Mouse (Mus musculus): Measurements from ENCODE around the gene Rpl38. TPM values are rescaled to one million over a fixed set of nuclear protein-coding genes. Genes with fewer than 3 reads are reported as not detected.
"Not testable (repeated sequence)": the region's sequence is repeated elsewhere in the genome, so short reads cannot be mapped to it uniquely, and the experiment has no call there.

The Rpl38 gene
- total and polyA plus RNA-seq, 2 experiments from 2014 or later: 331 to 773 TPM

GRCm38 (mm10) chr11:114665463-114665862 is 2.9 kb upstream of the Rpl38 start:
- H3K4me1 ChIP-seq (ENCODE audit: control insufficient read depth, insufficient read depth): peaks cover 13% of the 10 kb centered on the region
- no peak overlapping the region for H3K27ac ChIP-seq (ENCODE audit: low read depth)
- TF ChIP-seq CTCF (IDR thresholded peaks at IDR 0.05; ENCODE audit: low read depth): no peak
- TF ChIP-seq EP300 (IDR thresholded peaks at IDR 0.05; ENCODE audit: low read depth): no peak
- no peak overlapping the region for H3K4me3 ChIP-seq (ENCODE audit: low read depth, low read length)
- H3K9ac ChIP-seq (replicated peaks; ENCODE audit: low read depth, low read length): no peak overlapping the region
- H3K27me3 ChIP-seq (ENCODE audit: control insufficient read depth, insufficient read depth, low read length): peaks cover 9% of the 10 kb centered on the region; the same call in 1 of the 2 replicates
- WGBS: 40% methylated on average over 2 of the region's 2 CpGs
- H3K36me3 ChIP-seq (replicated peaks; ENCODE audit: control insufficient read depth, insufficient read depth, low read length): peaks cover 2% of the 10 kb centered on the region; the same call in 1 of the 2 replicates
- H3K9me3 ChIP-seq (replicated peaks; ENCODE audit: control insufficient read depth, low read length): no peaks in the 10 kb centered on the region
- DNase-seq (ENCODE audit: low spot score): no peak
- H3K4me2 ChIP-seq (ENCODE audit: low read depth, low read length): no peak overlapping the region
- no peak for ATAC-seq (ENCODE audit: insufficient read depth, low read depth)

- Histone ChIP-seq H3K36me3 (replicated peaks; ENCODE audit: control insufficient read depth, insufficient read depth, low read length) (peaks cover 15% of the 10 kb centered on the region), H3K4me2 (ENCODE audit: low read depth, low read length) (no peak overlapping the region), H3K27ac (ENCODE audit: low read depth) (no peak overlapping the region), H3K4me3 (ENCODE audit: low read depth, low read length) (no peak overlapping the region), H3K27me3 (ENCODE audit: control insufficient read depth, insufficient read depth, low read length) (peaks cover 9% of the 10 kb centered on the region; the same call in 1 of the 2 replicates), H3K9me3 (replicated peaks; ENCODE audit: control insufficient read depth, low read length) (no peaks in the 10 kb centered on the region), H3K4me1 (ENCODE audit: control insufficient read depth, insufficient read depth) (peaks cover 18% of the 10 kb centered on the region), H3K9ac (replicated peaks; ENCODE audit: low read depth, low read length) (no peak overlapping the region)
- WGBS: 9% methylated on average over 13 of the region's 13 CpGs
- DNase-seq (ENCODE audit: low spot score) (no peak), ATAC-seq (ENCODE audit: insufficient read depth, low read depth) (no peak)
- TF ChIP-seq EP300 (IDR thresholded peaks at IDR 0.05; ENCODE audit: low read depth): no peak
- TF ChIP-seq CTCF (IDR thresholded peaks at IDR 0.05; ENCODE audit: low read depth): no peak
Observed at GRCm38 (mm10) chr11:114666786-114667185, 1.5 kb upstream of the Rpl38 start.

DNA sequence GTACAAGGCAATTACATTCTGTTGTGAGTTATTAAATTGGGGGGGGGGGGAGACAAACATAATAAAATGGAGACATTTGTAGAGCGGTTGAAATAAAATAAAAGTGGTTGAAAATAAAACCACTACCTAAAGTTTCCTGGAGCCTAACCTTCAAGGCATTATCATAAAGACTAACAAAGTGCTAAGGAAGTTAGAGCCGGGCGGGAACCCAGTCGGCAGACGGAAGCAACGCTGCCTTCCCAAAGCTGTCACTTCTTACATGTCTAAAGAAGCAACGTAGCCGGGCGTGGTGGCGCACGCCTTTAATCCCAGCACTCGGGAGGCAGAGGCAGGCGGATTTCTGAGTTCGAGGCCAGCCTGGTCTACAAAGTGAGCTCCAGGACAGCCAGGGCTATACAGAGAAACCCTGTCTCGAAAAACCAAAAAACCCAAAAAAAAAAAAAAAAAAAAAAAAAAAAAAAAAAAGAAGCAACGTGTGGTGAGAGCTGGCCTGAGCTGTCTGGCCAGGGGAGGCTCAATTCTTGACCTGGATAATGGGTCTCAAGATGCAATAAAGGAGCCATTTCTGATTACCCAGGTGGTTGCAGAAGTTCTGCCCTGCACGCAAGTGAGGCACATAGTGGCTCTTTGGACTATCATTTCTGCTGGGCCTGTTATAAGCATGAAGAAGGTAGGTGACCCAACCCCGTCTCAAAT is 940 bp upstream of the Rpl38 start:
- Histone ChIP-seq H3K4me2 (ENCODE audit: low read depth, low read length) (no peak overlapping the region), H3K27me3 (ENCODE audit: control insufficient read depth, insufficient read depth, low read length) (peaks cover 9% of the 10 kb centered on the region; the same call in 1 of the 2 replicates), H3K27ac (ENCODE audit: low read depth) (no peak overlapping the region), H3K4me3 (ENCODE audit: low read depth, low read length) (no peak overlapping the region), H3K9ac (replicated peaks; ENCODE audit: low read depth, low read length) (no peak overlapping the region), H3K4me1 (ENCODE audit: control insufficient read depth, insufficient read depth) (peaks cover 18% of the 10 kb centered on the region), H3K9me3 (replicated peaks; ENCODE audit: control insufficient read depth, low read length) (no peaks in the 10 kb centered on the region), H3K36me3 (replicated peaks; ENCODE audit: control insufficient read depth, insufficient read depth, low read length) (peaks cover 21% of the 10 kb centered on the region)
- 34% methylated on average over 15 of the region's 18 CpGs for WGBS
- no peak for TF ChIP-seq EP300 (IDR thresholded peaks at IDR 0.05; ENCODE audit: low read depth)
- TF ChIP-seq CTCF (IDR thresholded peaks at IDR 0.05; ENCODE audit: low read depth): no peak
- no peak for ATAC-seq (ENCODE audit: insufficient read depth, low read depth)
- no peak for DNase-seq (ENCODE audit: low spot score)

- H3K36me3 ChIP-seq (replicated peaks; ENCODE audit: control insufficient read depth, insufficient read depth, low read length): peaks cover 26% of the 10 kb centered on the region
- TF ChIP-seq CTCF (IDR thresholded peaks at IDR 0.05; ENCODE audit: low read depth): peak; percentile 35
- not testable (repeated sequence) for H3K27ac ChIP-seq (ENCODE audit: low read depth); DNase-seq (ENCODE audit: low spot score); H3K9me3 ChIP-seq (replicated peaks; ENCODE audit: control insufficient read depth, low read length); H3K4me2 ChIP-seq (ENCODE audit: low read depth, low read length); H3K27me3 ChIP-seq (ENCODE audit: control insufficient read depth, insufficient read depth, low read length); ATAC-seq (ENCODE audit: insufficient read depth, low read depth); H3K4me3 ChIP-seq (ENCODE audit: low read depth, low read length); H3K9ac ChIP-seq (replicated peaks; ENCODE audit: low read depth, low read length)
- 17% methylated on average over 11 of the region's 11 CpGs for WGBS
- peaks cover 18% of the 10 kb centered on the region for H3K4me1 ChIP-seq (ENCODE audit: control insufficient read depth, insufficient read depth)
Observed at GRCm38 (mm10) chr11:114667932-114668285, 415 bp upstream of the Rpl38 start.

DNA sequence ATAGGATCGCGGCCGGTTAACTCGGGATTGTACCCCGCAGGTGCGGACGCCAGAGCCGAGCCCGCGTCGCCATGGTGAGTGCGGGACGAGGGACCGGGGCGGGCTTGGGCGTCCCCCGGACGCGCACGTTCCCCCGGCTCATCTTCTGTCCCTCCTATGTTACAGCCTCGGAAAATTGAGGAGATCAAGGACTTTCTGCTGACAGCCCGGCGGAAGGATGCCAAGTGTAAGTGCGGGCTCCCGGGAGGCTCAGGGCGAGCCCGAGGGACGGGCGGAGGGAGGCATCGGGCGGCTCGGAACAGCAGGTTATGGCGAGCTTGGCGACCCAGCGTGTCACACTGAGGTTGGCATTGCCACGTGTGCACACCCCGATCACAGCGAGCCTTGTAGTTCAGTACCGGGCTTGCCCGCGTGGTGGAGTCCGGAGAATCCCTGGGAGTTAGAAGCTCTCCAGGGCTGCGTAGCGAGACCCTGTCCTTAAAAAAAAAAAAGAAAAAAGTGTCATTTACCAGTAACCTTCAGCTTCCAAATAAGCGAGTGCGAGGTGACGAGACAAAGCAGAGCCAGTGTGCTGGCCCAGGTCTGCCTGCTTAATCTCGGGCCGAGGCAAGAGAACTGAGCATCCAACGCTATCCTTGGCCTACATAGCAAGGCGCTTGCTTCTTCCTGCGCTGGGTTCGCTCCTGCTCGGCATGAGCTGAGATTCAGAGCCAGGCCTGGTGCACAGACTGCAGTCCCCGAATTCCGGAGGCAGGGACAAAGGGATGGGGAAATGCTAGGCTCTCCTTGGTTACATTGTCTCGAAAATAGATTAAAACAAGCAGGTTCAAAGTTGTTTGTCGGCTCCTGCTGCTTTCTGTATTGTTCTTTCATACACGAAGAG is 658 bp downstream of the Rpl38 start:
- peak overlapping the region; percentile 89 for H3K4me3 ChIP-seq (ENCODE audit: low read depth, low read length)
- peak; percentile 33 for TF ChIP-seq CTCF (IDR thresholded peaks at IDR 0.05; ENCODE audit: low read depth)
- TF ChIP-seq EP300 (IDR thresholded peaks at IDR 0.05; ENCODE audit: low read depth): no peak
- H3K9me3 ChIP-seq (replicated peaks; ENCODE audit: control insufficient read depth, low read length): no peaks in the 10 kb centered on the region
- peak; percentile 85 for DNase-seq (ENCODE audit: low spot score)
- H3K4me2 ChIP-seq (ENCODE audit: low read depth, low read length): peak overlapping the region; percentile 91
- peak overlapping the region; percentile 90 for H3K9ac ChIP-seq (replicated peaks; ENCODE audit: low read depth, low read length)
- peaks cover 18% of the 10 kb centered on the region for H3K4me1 ChIP-seq (ENCODE audit: control insufficient read depth, insufficient read depth)
- H3K27ac ChIP-seq (ENCODE audit: low read depth): peak overlapping the region; percentile 95
- under 1% methylated on average over 60 of the region's 60 CpGs for WGBS
- peaks cover 31% of the 10 kb centered on the region for H3K36me3 ChIP-seq (replicated peaks; ENCODE audit: control insufficient read depth, insufficient read depth, low read length)
- ATAC-seq (ENCODE audit: insufficient read depth, low read depth): peak; percentile 84
- 0 out of 2 replicates have a peak, but pooled peaks cover 3% of the 10 kb centered on the region for H3K27me3 ChIP-seq (ENCODE audit: control insufficient read depth, insufficient read depth, low read length)

Measured in heart, postnatal 0 days (tissue).